Mouse (Mus musculus): ENCODE measurements at regions not wholly inside any gene's neighbourhood (a gene's known extent, or its start where the extent isn't known, plus 50 kb on each side); places are given as distances from the start of the nearest gene placed in this dataset.

DNA sequence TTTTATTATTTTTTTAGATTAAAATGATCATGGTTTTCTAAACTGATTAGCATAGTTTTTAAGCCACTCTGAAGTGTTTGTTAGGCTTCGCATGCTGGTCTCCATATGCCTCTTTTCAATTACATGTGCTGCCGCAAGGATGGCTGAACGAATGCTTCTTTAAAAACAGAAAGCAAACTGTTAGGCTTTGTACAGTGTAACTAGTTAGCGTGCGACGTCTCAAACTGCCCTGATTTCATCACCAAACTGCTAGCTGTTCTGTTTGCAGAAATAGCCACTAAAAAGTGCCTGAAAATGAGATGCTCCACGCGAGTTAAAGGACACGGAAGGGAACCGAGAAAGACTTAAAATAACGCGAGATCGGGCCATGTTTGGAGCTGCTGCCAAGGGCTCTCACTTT lies 185.4 kb upstream of the Gk2 start:
- Histone ChIP-seq H3K27ac (ENCODE audit: low read depth, low read length) (no peak overlapping the region), H3K4me3 (ENCODE audit: low read depth, low read length) (no peak overlapping the region), H3K36me3 (ENCODE audit: control insufficient read depth, insufficient read depth, low read length) (no peaks in the 10 kb centered on the region), H3K4me1 (ENCODE audit: control insufficient read depth, insufficient read depth, low read length) (peaks cover 5% of the 10 kb centered on the region; the same call in 1 of the 2 replicates), H3K4me2 (ENCODE audit: low read length) (no peak overlapping the region), H3K27me3 (replicated peaks; ENCODE audit: control insufficient read depth, insufficient read depth, low read length) (no peaks in the 10 kb centered on the region), H3K9ac (ENCODE audit: low read length) (peak overlapping the region; percentile 29; the same call in 1 of the 2 replicates), H3K9me3 (replicated peaks; ENCODE audit: control insufficient read depth, low read length) (no peaks in the 10 kb centered on the region)
- 63% methylated on average over 13 of the region's 13 CpGs for WGBS
- DNase-seq (ENCODE audit: low spot score) (peak; percentile 66), ATAC-seq (peak; percentile 61; the same call in 1 of the 2 replicates)

DNA sequence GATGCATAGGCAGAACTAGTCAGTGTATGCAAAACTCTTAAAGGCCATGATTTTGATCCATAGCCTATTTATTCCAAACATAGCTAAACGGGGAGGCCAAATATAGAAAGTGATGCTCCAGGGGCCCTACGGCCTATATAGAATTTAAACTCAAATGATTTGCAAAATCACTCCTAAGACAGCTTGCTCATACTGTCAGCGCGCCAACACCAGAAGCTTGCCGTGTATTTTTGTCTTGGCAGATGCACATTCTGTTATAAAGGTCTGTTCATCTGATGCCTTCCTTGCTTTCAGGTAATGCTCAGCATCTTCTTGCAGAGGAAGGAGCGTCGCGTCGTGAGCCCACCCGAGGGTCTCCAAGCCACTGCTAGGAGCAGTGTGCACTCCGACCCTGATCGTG lies 184.8 kb upstream of the Gk2 start:
- no peaks in the 10 kb centered on the region for H3K36me3 ChIP-seq (ENCODE audit: control insufficient read depth, insufficient read depth, low read length)
- H3K4me2 ChIP-seq (ENCODE audit: low read length): no peak overlapping the region
- DNase-seq (ENCODE audit: low spot score) (peak; percentile 68), ATAC-seq (peak; percentile 54; the same call in 1 of the 2 replicates)
- WGBS: 83% methylated on average over 12 of the region's 12 CpGs
- H3K27me3 ChIP-seq (replicated peaks; ENCODE audit: control insufficient read depth, insufficient read depth, low read length): no peaks in the 10 kb centered on the region
- no peak overlapping the region; the same call in 1 of the 2 replicates for H3K27ac ChIP-seq (ENCODE audit: low read depth, low read length)
- H3K9me3 ChIP-seq (replicated peaks; ENCODE audit: control insufficient read depth, low read length): no peaks in the 10 kb centered on the region
- H3K4me1 ChIP-seq (ENCODE audit: control insufficient read depth, insufficient read depth, low read length): peaks cover 5% of the 10 kb centered on the region; the same call in 1 of the 2 replicates
- no peak overlapping the region for H3K4me3 ChIP-seq (ENCODE audit: low read depth, low read length)
- H3K9ac ChIP-seq (ENCODE audit: low read length): no peak overlapping the region

DNA sequence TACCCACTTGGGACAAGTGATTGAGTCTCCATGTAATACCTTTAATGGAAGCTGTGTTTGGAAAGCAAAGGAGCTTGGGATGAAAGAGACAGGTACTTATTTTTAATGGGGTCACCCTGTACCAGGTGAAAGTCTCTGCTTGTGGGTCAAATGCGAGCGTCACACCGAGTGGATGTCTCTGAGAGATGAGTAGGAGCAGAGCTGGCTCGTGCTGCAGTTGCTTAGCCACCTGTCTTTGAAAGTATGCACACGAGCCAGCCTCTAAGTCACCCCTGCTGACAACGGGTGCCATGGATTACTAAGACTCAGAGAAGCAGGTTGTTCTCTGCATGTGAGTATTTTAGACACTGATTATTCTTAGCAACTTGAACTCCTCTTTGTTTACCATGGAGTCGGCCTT lies 179.5 kb upstream of the Gk2 start:
- 72% methylated on average over 7 of the region's 7 CpGs for WGBS
- H3K9me3 ChIP-seq (replicated peaks; ENCODE audit: control insufficient read depth, low read length): no peaks in the 10 kb centered on the region
- no peak for DNase-seq (ENCODE audit: low spot score)

GRCm38 (mm10) chr5:97633766-97634165 lies 176.9 kb upstream of the Gk2 start:
- 69% methylated on average over 6 of the region's 6 CpGs for WGBS
- ATAC-seq (no peak), DNase-seq (ENCODE audit: low spot score) (no peak)
- Histone ChIP-seq H3K9me3 (replicated peaks; ENCODE audit: control insufficient read depth, low read length) (no peaks in the 10 kb centered on the region), H3K9ac (ENCODE audit: low read length) (no peak overlapping the region), H3K4me2 (ENCODE audit: low read length) (no peak overlapping the region), H3K27ac (ENCODE audit: low read depth, low read length) (no peak overlapping the region), H3K27me3 (replicated peaks; ENCODE audit: control insufficient read depth, insufficient read depth, low read length) (no peaks in the 10 kb centered on the region), H3K4me1 (ENCODE audit: control insufficient read depth, insufficient read depth, low read length) (no peaks in the 10 kb centered on the region), H3K36me3 (ENCODE audit: control insufficient read depth, insufficient read depth, low read length) (no peaks in the 10 kb centered on the region), H3K4me3 (ENCODE audit: low read depth, low read length) (no peak overlapping the region)

More for the DNA sequence above, 179.5 kb upstream of the Gk2 start:
- no peaks in the 10 kb centered on the region for H3K27me3 ChIP-seq (replicated peaks; ENCODE audit: control insufficient read depth, insufficient read depth, low read length)
- no peak overlapping the region for H3K27ac ChIP-seq (ENCODE audit: low read depth, low read length)
- H3K4me1 ChIP-seq (ENCODE audit: control insufficient read depth, insufficient read depth, low read length): no peaks in the 10 kb centered on the region
- H3K9ac ChIP-seq (ENCODE audit: low read length): no peak overlapping the region
- no peak overlapping the region for H3K4me2 ChIP-seq (ENCODE audit: low read length)
- H3K36me3 ChIP-seq (ENCODE audit: control insufficient read depth, insufficient read depth, low read length): no peaks in the 10 kb centered on the region
- H3K4me3 ChIP-seq (ENCODE audit: low read depth, low read length): no peak overlapping the region
- ATAC-seq: no peak

GRCm38 (mm10) chr5:97632791-97633190 lies 176.0 kb upstream of the Gk2 start:
- Histone ChIP-seq H3K27me3 (replicated peaks; ENCODE audit: control insufficient read depth, insufficient read depth, low read length) (no peaks in the 10 kb centered on the region), H3K4me3 (ENCODE audit: low read depth, low read length) (no peak overlapping the region), H3K4me2 (ENCODE audit: low read length) (no peak overlapping the region), H3K27ac (ENCODE audit: low read depth, low read length) (no peak overlapping the region), H3K4me1 (ENCODE audit: control insufficient read depth, insufficient read depth, low read length) (no peaks in the 10 kb centered on the region), H3K9ac (ENCODE audit: low read length) (no peak overlapping the region), H3K36me3 (ENCODE audit: control insufficient read depth, insufficient read depth, low read length) (no peaks in the 10 kb centered on the region), H3K9me3 (replicated peaks; ENCODE audit: control insufficient read depth, low read length) (no peaks in the 10 kb centered on the region)
- DNase-seq (ENCODE audit: low spot score) (no peak), ATAC-seq (no peak)
- WGBS: 84% methylated on average over 7 of the region's 7 CpGs

DNA sequence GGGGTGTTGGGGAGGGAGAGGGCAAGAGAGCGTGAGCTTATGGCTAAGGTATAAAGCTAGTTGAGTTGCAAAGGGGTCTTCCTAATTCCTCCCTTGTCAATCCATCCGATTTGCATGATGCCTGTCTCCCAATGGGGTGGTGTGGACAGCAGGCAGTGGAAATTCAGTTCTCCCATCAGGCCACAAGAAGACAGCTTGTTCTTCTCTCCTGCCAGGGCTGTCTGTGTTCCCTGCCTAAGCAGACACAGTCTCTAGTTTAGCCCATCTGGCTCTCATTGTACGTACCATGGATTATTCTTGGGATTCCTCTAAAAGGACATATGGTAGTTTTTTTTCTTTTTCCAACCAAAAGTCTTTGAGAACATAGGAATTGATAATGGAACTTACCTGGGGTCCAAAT lies 168.4 kb upstream of the Gk2 start:
- no peaks in the 10 kb centered on the region for H3K27me3 ChIP-seq (replicated peaks; ENCODE audit: control insufficient read depth, insufficient read depth, low read length)
- no peak overlapping the region for H3K4me3 ChIP-seq (ENCODE audit: low read depth, low read length)
- H3K9me3 ChIP-seq (replicated peaks; ENCODE audit: control insufficient read depth, low read length): no peaks in the 10 kb centered on the region
- 83% methylated on average over 3 of the region's 3 CpGs for WGBS
- DNase-seq (ENCODE audit: low spot score): peak; percentile 17
- no peak for ATAC-seq
- no peak overlapping the region for H3K27ac ChIP-seq (ENCODE audit: low read depth, low read length)
- no peak overlapping the region for H3K4me2 ChIP-seq (ENCODE audit: low read length)
- no peaks in the 10 kb centered on the region for H3K4me1 ChIP-seq (ENCODE audit: control insufficient read depth, insufficient read depth, low read length)
- H3K9ac ChIP-seq (ENCODE audit: low read length): no peak overlapping the region
- no peaks in the 10 kb centered on the region for H3K36me3 ChIP-seq (ENCODE audit: control insufficient read depth, insufficient read depth, low read length)

GRCm38 (mm10) chr5:97619890-97620289 lies 163.1 kb upstream of the Gk2 start:
- Histone ChIP-seq H3K4me2 (ENCODE audit: low read length) (no peak overlapping the region), H3K4me3 (ENCODE audit: low read depth, low read length) (no peak overlapping the region), H3K27ac (ENCODE audit: low read depth, low read length) (no peak overlapping the region), H3K9ac (ENCODE audit: low read length) (no peak overlapping the region), H3K4me1 (ENCODE audit: control insufficient read depth, insufficient read depth, low read length) (no peaks in the 10 kb centered on the region), H3K9me3 (replicated peaks; ENCODE audit: control insufficient read depth, low read length) (no peaks in the 10 kb centered on the region), H3K27me3 (replicated peaks; ENCODE audit: control insufficient read depth, insufficient read depth, low read length) (no peaks in the 10 kb centered on the region), H3K36me3 (ENCODE audit: control insufficient read depth, insufficient read depth, low read length) (no peaks in the 10 kb centered on the region)
- no peak for DNase-seq (ENCODE audit: low spot score)
- no peak for ATAC-seq
- 90% methylated on average over 2 of the region's 2 CpGs for WGBS

- no peak overlapping the region for H3K4me3 ChIP-seq (ENCODE audit: low read depth, low read length)
- H3K9me3 ChIP-seq (replicated peaks; ENCODE audit: control insufficient read depth, low read length): no peaks in the 10 kb centered on the region
- no peak for ATAC-seq
Measured at GRCm38 (mm10) chr5:97618411-97618810, 161.6 kb upstream of the Gk2 start.

DNA sequence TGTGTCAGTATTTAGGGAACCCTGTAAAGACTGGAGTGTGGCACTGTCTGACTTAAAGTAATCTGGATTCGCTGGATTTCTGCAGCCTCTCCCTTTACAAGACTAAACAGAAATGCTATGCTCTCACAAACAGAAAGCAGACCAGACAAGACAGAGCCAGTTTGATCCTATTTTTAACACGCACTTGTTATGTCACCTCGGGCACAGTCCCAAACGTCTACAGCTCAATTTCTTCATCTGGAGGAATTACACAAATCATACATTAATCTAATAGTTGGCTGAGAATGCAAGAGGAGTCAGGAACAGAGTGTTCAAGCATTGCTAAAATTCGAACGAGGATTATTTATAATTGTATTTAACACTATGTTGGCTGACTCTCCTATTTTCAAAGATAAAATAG lies 145.4 kb upstream of the Gk2 start:
- no peak overlapping the region for H3K27ac ChIP-seq (ENCODE audit: low read depth, low read length)
- no peak overlapping the region for H3K4me3 ChIP-seq (ENCODE audit: low read depth, low read length)
- H3K4me1 ChIP-seq (ENCODE audit: control insufficient read depth, insufficient read depth, low read length): 0 out of 2 replicates have a peak, but pooled peaks cover 3% of the 10 kb centered on the region
- no peaks in the 10 kb centered on the region for H3K9me3 ChIP-seq (replicated peaks; ENCODE audit: control insufficient read depth, low read length)
- 82% methylated on average over 6 of the region's 6 CpGs for WGBS
- no peak overlapping the region for H3K4me2 ChIP-seq (ENCODE audit: low read length)
- no peak for DNase-seq (ENCODE audit: low spot score)
- no peak overlapping the region for H3K9ac ChIP-seq (ENCODE audit: low read length)
- H3K36me3 ChIP-seq (ENCODE audit: control insufficient read depth, insufficient read depth, low read length): no peaks in the 10 kb centered on the region
- no peak for ATAC-seq
- H3K27me3 ChIP-seq (replicated peaks; ENCODE audit: control insufficient read depth, insufficient read depth, low read length): no peaks in the 10 kb centered on the region

More at GRCm38 (mm10) chr5:97618411-97618810, 161.6 kb upstream of the Gk2 start:
- Histone ChIP-seq H3K9ac (ENCODE audit: low read length) (no peak overlapping the region), H3K36me3 (ENCODE audit: control insufficient read depth, insufficient read depth, low read length) (no peaks in the 10 kb centered on the region), H3K27me3 (replicated peaks; ENCODE audit: control insufficient read depth, insufficient read depth, low read length) (no peaks in the 10 kb centered on the region), H3K4me2 (ENCODE audit: low read length) (no peak overlapping the region), H3K4me1 (ENCODE audit: control insufficient read depth, insufficient read depth, low read length) (no peaks in the 10 kb centered on the region), H3K27ac (ENCODE audit: low read depth, low read length) (no peak overlapping the region)
- WGBS: 93% methylated on average over 4 of the region's 4 CpGs
- no peak for DNase-seq (ENCODE audit: low spot score)
